In the genomic region with DNA sequence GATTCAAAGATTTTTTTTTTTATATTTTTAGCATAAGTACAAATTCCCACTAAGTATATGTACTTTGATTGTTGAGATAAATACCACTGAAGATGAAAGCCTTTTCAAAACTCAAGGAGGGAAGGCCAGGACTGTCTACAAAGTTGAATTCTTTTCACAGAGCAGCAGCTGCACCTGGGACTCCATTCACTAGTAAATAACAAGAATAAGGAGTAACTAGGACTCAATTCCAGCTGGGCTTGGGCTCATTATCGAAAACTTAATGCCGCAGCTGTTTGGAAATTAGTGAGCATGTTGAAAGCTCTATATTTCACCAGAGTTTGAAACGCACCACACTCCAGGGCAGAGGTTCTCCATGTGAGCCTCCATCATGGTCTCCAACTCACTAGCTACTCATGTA, we compare ENCODE assay signal across 18 mouse cellular contexts.
"Had no signal": no experiment of that assay in that cellular context is flagged by ENCODE, and none has a peak within 500 bp of the region (broad histone marks: within the 10 kb centered on the region; RNA-seq: fewer than 3 reads in every experiment).

No protein-coding gene starts in this region.

- ATAC-seq: liver, embryonic 12.5 days; midbrain, embryonic 13.5 days had no signal

- H3K9ac ChIP-seq: limb, embryonic 13.5 days; liver, embryonic 12.5 days; liver, embryonic 15.5 days; lung, embryonic 15.5 days; midbrain, embryonic 13.5 days; neural tube, embryonic 13.5 days had no signal

- DNase-seq: kidney, postnatal 36 days; layer of hippocampus, postnatal 36 days; liver; lung, adult 18-20 months; lung, postnatal 10 days; lung, postnatal 36 days; thymus, adult 18-20 months; thymus, postnatal 36 days had no signal

- H3K27ac ChIP-seq: kidney, postnatal 0 days; limb, embryonic 13.5 days; liver, embryonic 12.5 days; liver, embryonic 15.5 days; lung, embryonic 15.5 days had no signal

- H3K9me3 ChIP-seq: limb, embryonic 10.5 days; limb, embryonic 13.5 days; liver, embryonic 12.5 days; liver, embryonic 15.5 days; lung, embryonic 15.5 days; megakaryocyte, embryonic 14.5 days; midbrain, embryonic 10.5 days; midbrain, embryonic 13.5 days; neural tube, embryonic 13.5 days had no signal

- H3K36me3 ChIP-seq: limb, embryonic 10.5 days; limb, embryonic 13.5 days; liver, embryonic 12.5 days; liver, embryonic 15.5 days; lung, embryonic 15.5 days; midbrain, embryonic 10.5 days; midbrain, embryonic 13.5 days; neural tube, embryonic 13.5 days had no signal

- H3K4me1 ChIP-seq: liver, embryonic 15.5 days had no signal

- H3K27me3 ChIP-seq: limb, embryonic 13.5 days; liver, embryonic 12.5 days; liver, embryonic 15.5 days; lung, embryonic 15.5 days; megakaryocyte, embryonic 14.5 days; midbrain, embryonic 13.5 days; neural tube, embryonic 13.5 days had no signal

- H3K4me3 ChIP-seq: limb, embryonic 10.5 days; limb, embryonic 13.5 days; liver, embryonic 12.5 days; liver, embryonic 15.5 days; lung, embryonic 15.5 days; megakaryocyte, embryonic 14.5 days; midbrain, embryonic 10.5 days; midbrain, embryonic 13.5 days; neural tube, embryonic 13.5 days had no signal

- H3K4me2 ChIP-seq: limb, embryonic 13.5 days; liver, embryonic 12.5 days; liver, embryonic 15.5 days; lung, embryonic 15.5 days had no signal
